Mouse (Mus musculus): ENCODE results near the gene Prox2. TPM values are rescaled to one million over a fixed set of nuclear protein-coding genes. Genes with fewer than 3 reads are reported as not detected.
A peak's percentile ranks its signal among the peaks of the same experiment; 100 is the strongest.

Gene Prox2
- polyA plus RNA-seq, 1 experiment from 2014 or later, result 2.2 TPM

DNA sequence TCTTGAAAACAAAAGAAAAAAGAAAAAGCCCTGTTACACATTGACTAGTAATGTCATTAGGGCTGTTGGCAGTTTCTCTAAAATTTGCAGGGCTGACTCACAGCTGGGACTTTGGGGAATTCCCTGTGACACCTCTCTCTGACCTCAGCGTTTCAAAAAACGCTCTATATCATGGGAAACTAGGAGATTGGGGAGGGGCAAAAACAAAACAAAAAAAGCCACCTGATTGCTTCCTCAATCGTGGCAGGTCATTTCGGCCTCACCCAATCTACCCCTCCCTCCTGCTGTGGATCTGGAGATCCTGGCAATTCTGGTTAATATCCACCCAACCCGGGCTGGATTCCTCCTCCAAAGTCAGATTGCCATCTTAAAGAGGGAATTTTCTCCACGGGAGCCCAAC lies 59.3 kb downstream of the Prox2 start:
- no peak for DNase-seq (ENCODE audit: low spot score)
- Histone ChIP-seq H3K4me3 (ENCODE audit: low read depth, low read length) (no peak overlapping the region), H3K4me2 (ENCODE audit: low read length) (no peak overlapping the region), H3K9ac (ENCODE audit: low read length) (no peak overlapping the region), H3K27me3 (replicated peaks; ENCODE audit: control insufficient read depth, insufficient read depth, low read length) (no peaks in the 10 kb centered on the region), H3K4me1 (replicated peaks; ENCODE audit: control insufficient read depth, insufficient read depth, low read length) (no peaks in the 10 kb centered on the region), H3K36me3 (ENCODE audit: control insufficient read depth, insufficient read depth, low read length) (peaks cover 85% of the 10 kb centered on the region), H3K9me3 (ENCODE audit: control insufficient read depth, low read length) (no peaks in the 10 kb centered on the region), H3K27ac (ENCODE audit: low read depth) (no peak overlapping the region)
- 57% methylated on average over 6 of the region's 6 CpGs for WGBS
- 0 out of 2 replicates have a peak, but pooled peaks have one; percentile 15 for ATAC-seq (replicated peaks; ENCODE audit: low FRiP score, low TSS enrichment, low read depth)

Other genes starting within 250 kb of the Prox2 start
- 0.63 and 1.0 TPM in 2 replicates for gene Ltbp2, start 234.2 kb downstream of the Prox2 start, polyA plus RNA-seq (2014; fragmentation: Nextera tagmentation; extraction: Ambion mirVana)
- gene Fcf1, start 139.9 kb downstream of the Prox2 start, polyA plus RNA-seq (2014; fragmentation: Nextera tagmentation; extraction: Ambion mirVana), result 144 and 149 TPM in 2 replicates
- 13.5 TPM in 2 replicates for gene Arel1, start 139.9 kb downstream of the Prox2 start, polyA plus RNA-seq (2014; fragmentation: Nextera tagmentation; extraction: Ambion mirVana)
- 40.0 and 40.8 TPM in 2 replicates for gene Ylpm1, start 114.4 kb downstream of the Prox2 start, polyA plus RNA-seq (2014; fragmentation: Nextera tagmentation; extraction: Ambion mirVana)
- 110 and 115 TPM in 2 replicates for gene Dlst, start 74 bp upstream of the Prox2 start, polyA plus RNA-seq (2014; fragmentation: Nextera tagmentation; extraction: Ambion mirVana)
- gene Rps6kl1, start 40.5 kb upstream of the Prox2 start, polyA plus RNA-seq (2014; fragmentation: Nextera tagmentation; extraction: Ambion mirVana), result 2.9 TPM in 2 replicates
- gene Pgf, start 67.0 kb upstream of the Prox2 start, polyA plus RNA-seq (2014; fragmentation: Nextera tagmentation; extraction: Ambion mirVana), result 19.2 and 20.4 TPM in 2 replicates
- gene Eif2b2, start 108.7 kb upstream of the Prox2 start, polyA plus RNA-seq (2014; fragmentation: Nextera tagmentation; extraction: Ambion mirVana), result 83.5 and 86.2 TPM in 2 replicates
- gene Mlh3, start 159.8 kb upstream of the Prox2 start, polyA plus RNA-seq (2014; fragmentation: Nextera tagmentation; extraction: Ambion mirVana), result 8.6 and 9.3 TPM in 2 replicates
- 52.7 and 53.5 TPM in 2 replicates for gene Acyp1, start 177.7 kb upstream of the Prox2 start, polyA plus RNA-seq (2014; fragmentation: Nextera tagmentation; extraction: Ambion mirVana)
- gene Zc2hc1c, start 177.8 kb upstream of the Prox2 start, polyA plus RNA-seq (2014; fragmentation: Nextera tagmentation; extraction: Ambion mirVana), result 2.1 and 2.5 TPM in 2 replicates
- 16.5 and 17.2 TPM in 2 replicates for gene Nek9, start 228.6 kb upstream of the Prox2 start, polyA plus RNA-seq (2014; fragmentation: Nextera tagmentation; extraction: Ambion mirVana)